Mouse (Mus musculus) hindbrain, embryonic 14.5 days (tissue): ENCODE measurements around the gene Gm2115. TPM values are rescaled to one million over a fixed set of nuclear protein-coding genes. Genes with fewer than 3 reads are reported as not detected.

Experiments used
- ATAC-seq: fragments of 200-750 bp; cut with Nextera tagmentation; 2 replicates; pipeline ENCODE4 v1.8.0; 2017; ENCODE audit warnings: moderate number of reproducible peaks, mild to moderate bottlenecking, moderate TSS enrichment, moderate library complexity; ENCODE audit not compliant: low FRiP score
- DNase-seq: peaks from one replicate; pipeline ENCODE4 v3.0.0-alpha.2; 2015; ENCODE audit warnings: low spot score
- H3K27ac ChIP-seq: fragments of 300-500 bp; sonication (generic); 2 replicates; pipeline ENCODE4 v1.5.1; 2014; ENCODE audit warnings: mild to moderate bottlenecking, moderate library complexity
- H3K27me3 ChIP-seq: fragments of 300-500 bp; sonication (generic); 2 replicates; pipeline ENCODE4 v1.6.1; 2014; ENCODE audit warnings: mild to moderate bottlenecking, low read length, mixed read lengths; ENCODE audit not compliant: control insufficient read depth, insufficient read depth
- H3K36me3 ChIP-seq: fragments of 300-500 bp; sonication (generic); replicated peaks from 2 replicates; pipeline ENCODE4 v1.6.1; 2014; ENCODE audit not compliant: control insufficient read depth, insufficient read depth
- H3K4me1 ChIP-seq: fragments of 300-500 bp; sonication (generic); replicated peaks from 2 replicates; pipeline ENCODE4 v1.6.1; 2014; ENCODE audit warnings: antibody characterized with exemption, low read length, mixed read lengths; ENCODE audit not compliant: control insufficient read depth, insufficient read depth
- H3K4me2 ChIP-seq: fragments of 300-500 bp; sonication (generic); replicated peaks from 2 replicates; pipeline ENCODE4 v1.6.1; 2014; ENCODE audit warnings: mild to moderate bottlenecking, moderate library complexity
- H3K4me3 ChIP-seq: fragments of 300-500 bp; sonication (generic); replicated peaks from 2 replicates; pipeline ENCODE4 v1.5.1; 2014; ENCODE audit warnings: mild to moderate bottlenecking, low read length
- H3K9ac ChIP-seq: fragments of 300-500 bp; sonication (generic); 2 replicates; pipeline ENCODE4 v1.6.1; 2014
- H3K9me3 ChIP-seq: fragments of 300-500 bp; sonication (generic); 2 replicates; pipeline ENCODE4 v1.6.1; 2016; ENCODE audit warnings: low read length; ENCODE audit not compliant: control insufficient read depth
- WGBS: fragments of 180-500 bp; shearing (Covaris S2); extraction: QIAGEN DNeasy Blood & Tissue Kit; methylation state at CpG from one replicate; pipeline ENCODE4 v1.1.7; 2014; 5-methylcytosine and 5-hydroxymethylcytosine counted together
- polyA plus RNA-seq: library from polyadenylated mRNA; unstranded; fragments of >200 nt; fragmentation: Nextera tagmentation; extraction: Ambion mirVana; gene quantifications from 2 replicates; pipeline ENCODE4 v1.2.1, GENCODE M21; 2014

The Gm2115 gene
- polyA plus RNA-seq, 1 experiment from 2014 or later, result 2.5 TPM

- Histone ChIP-seq H3K27me3 (no peaks in the 10 kb centered on the region), H3K4me3 (no peak overlapping the region), H3K4me1 (no peaks in the 10 kb centered on the region), H3K9ac (no peak overlapping the region), H3K4me2 (no peak overlapping the region), H3K9me3 (no peaks in the 10 kb centered on the region), H3K27ac (no peak overlapping the region), H3K36me3 (no peaks in the 10 kb centered on the region)
- ATAC-seq (no peak), DNase-seq (no peak)
- 86% methylated on average over 3 of the region's 3 CpGs for WGBS
Observed at GRCm38 (mm10) chr7:84596002-84596401, 67.2 kb downstream of the Gm2115 start.

DNA sequence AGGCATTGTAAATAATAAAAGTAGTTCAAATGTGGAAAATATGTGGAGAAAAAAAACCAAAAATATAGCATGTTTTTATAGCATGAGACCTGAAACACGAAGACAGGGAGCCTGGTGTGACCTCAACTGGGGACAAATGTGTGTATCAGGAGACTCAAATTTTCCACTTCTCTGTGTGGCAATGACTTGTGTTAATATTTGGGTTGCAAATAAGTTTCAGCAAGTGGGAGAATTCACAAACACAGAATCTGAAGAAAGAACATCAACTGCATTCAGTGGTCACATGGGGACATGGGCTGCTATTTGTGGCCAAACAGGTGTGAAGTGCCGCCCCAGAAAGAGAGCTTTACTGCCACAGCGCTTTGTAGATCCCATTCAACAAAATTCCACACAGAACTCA is 67.9 kb downstream of the Gm2115 start:
- Histone ChIP-seq H3K4me3 (no peak overlapping the region), H3K4me1 (no peaks in the 10 kb centered on the region), H3K4me2 (no peak overlapping the region), H3K36me3 (no peaks in the 10 kb centered on the region), H3K27me3 (no peaks in the 10 kb centered on the region), H3K9me3 (no peaks in the 10 kb centered on the region), H3K27ac (no peak overlapping the region), H3K9ac (no peak overlapping the region)
- ATAC-seq (no peak), DNase-seq (no peak)
- WGBS, result 91% methylated on average over 3 of the region's 3 CpGs

DNA sequence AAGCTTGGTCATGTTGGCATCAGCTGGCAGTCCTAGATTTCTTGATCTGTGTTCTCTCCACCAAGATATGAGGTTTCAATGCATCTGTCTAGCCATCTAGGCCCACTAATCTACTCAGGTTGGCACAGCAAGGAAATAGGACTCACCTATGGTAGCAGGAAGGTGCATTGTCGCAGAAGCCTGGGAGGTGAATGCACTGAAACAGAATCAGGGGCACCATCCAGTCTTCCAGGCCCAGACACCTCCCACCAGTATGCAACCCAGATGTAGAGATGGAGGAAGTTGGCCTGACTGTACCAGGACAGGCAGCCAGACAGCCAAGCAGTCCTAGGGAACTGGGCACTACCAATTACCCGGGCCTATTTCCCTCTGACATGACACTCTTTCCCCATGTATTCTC is 71.9 kb downstream of the Gm2115 start:
- Histone ChIP-seq H3K27ac (no peak overlapping the region), H3K36me3 (no peaks in the 10 kb centered on the region), H3K9me3 (no peaks in the 10 kb centered on the region), H3K4me2 (no peak overlapping the region), H3K4me3 (no peak overlapping the region), H3K9ac (no peak overlapping the region), H3K27me3 (no peaks in the 10 kb centered on the region), H3K4me1 (peaks cover 9% of the 10 kb centered on the region; the same call in 1 of the 2 replicates)
- 96% methylated on average over 2 of the region's 2 CpGs for WGBS
- DNase-seq (no peak), ATAC-seq (no peak)

DNA sequence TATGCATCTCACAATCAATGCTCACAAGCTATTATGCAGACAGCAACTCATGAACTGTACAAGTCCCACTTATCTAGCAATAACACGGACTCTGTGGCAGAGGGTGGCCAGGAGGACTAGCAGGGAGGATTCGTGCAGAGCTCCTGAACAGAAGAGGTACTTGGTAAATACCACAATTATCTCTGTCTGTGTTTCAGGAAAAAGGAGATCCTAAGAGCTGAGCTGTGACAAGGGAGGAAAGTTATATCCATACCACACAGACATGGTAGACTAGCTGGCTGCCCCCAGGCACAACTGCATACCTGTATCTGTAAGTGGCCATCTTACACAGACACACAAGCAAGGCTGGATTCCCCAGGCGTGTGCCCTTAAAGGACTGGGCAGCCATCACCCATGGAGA is 72.6 kb downstream of the Gm2115 start:
- Histone ChIP-seq H3K9ac (no peak overlapping the region), H3K4me1 (peaks cover 12% of the 10 kb centered on the region; the same call in 1 of the 2 replicates), H3K36me3 (no peaks in the 10 kb centered on the region), H3K27me3 (no peaks in the 10 kb centered on the region), H3K9me3 (no peaks in the 10 kb centered on the region), H3K27ac (no peak overlapping the region), H3K4me2 (no peak overlapping the region), H3K4me3 (no peak overlapping the region)
- WGBS, result 82% methylated on average over 3 of the region's 3 CpGs
- ATAC-seq (no peak), DNase-seq (no peak)

- no peak overlapping the region for H3K4me3 ChIP-seq
Observed at GRCm38 (mm10) chr7:84604501-84604900, 75.7 kb downstream of the Gm2115 start.

GRCm38 (mm10) chr7:84605033-84605687 is 76.4 kb downstream of the Gm2115 start:
- 11% methylated on average over 19 of the region's 19 CpGs for WGBS
- H3K36me3 ChIP-seq, result no peaks in the 10 kb centered on the region
- H3K9me3 ChIP-seq, result no peaks in the 10 kb centered on the region
- peak overlapping the region; percentile 76 for H3K9ac ChIP-seq
- H3K4me3 ChIP-seq, result peak overlapping the region; percentile 58
- DNase-seq, result no peak
- no peaks in the 10 kb centered on the region for H3K27me3 ChIP-seq
- 0 out of 2 replicates have a peak overlapping the region, but pooled peaks have one; percentile 32 for H3K27ac ChIP-seq
- H3K4me2 ChIP-seq, result peak overlapping the region; percentile 97
- ATAC-seq, result peak; percentile 57; the same call in 1 of the 2 replicates
- H3K4me1 ChIP-seq, result peaks cover 12% of the 10 kb centered on the region; the same call in 1 of the 2 replicates

More at GRCm38 (mm10) chr7:84604501-84604900, 75.7 kb downstream of the Gm2115 start:
- no peaks in the 10 kb centered on the region for H3K36me3 ChIP-seq
- H3K27ac ChIP-seq, result no peak overlapping the region
- WGBS, result 78% methylated on average over 3 of the region's 3 CpGs
- peak overlapping the region; percentile 97 for H3K4me2 ChIP-seq
- DNase-seq, result no peak
- H3K4me1 ChIP-seq, result peaks cover 12% of the 10 kb centered on the region; the same call in 1 of the 2 replicates
- ATAC-seq, result no peak
- H3K9me3 ChIP-seq, result no peaks in the 10 kb centered on the region
- no peak overlapping the region for H3K9ac ChIP-seq
- no peaks in the 10 kb centered on the region for H3K27me3 ChIP-seq

GRCm38 (mm10) chr7:84605704-84606292 is 77.0 kb downstream of the Gm2115 start:
- no peaks in the 10 kb centered on the region for H3K9me3 ChIP-seq
- peaks cover 12% of the 10 kb centered on the region; the same call in 1 of the 2 replicates for H3K4me1 ChIP-seq
- H3K4me3 ChIP-seq, result peak overlapping the region; percentile 58
- DNase-seq, result peak; percentile 34
- no peaks in the 10 kb centered on the region for H3K27me3 ChIP-seq
- peak overlapping the region; percentile 76 for H3K9ac ChIP-seq
- peak overlapping the region; percentile 46; the same call in 1 of the 2 replicates for H3K27ac ChIP-seq
- H3K36me3 ChIP-seq, result no peaks in the 10 kb centered on the region
- 1% methylated on average over 35 of the region's 36 CpGs for WGBS
- peak; percentile 85 for ATAC-seq
- H3K4me2 ChIP-seq, result peak overlapping the region; percentile 97

DNA sequence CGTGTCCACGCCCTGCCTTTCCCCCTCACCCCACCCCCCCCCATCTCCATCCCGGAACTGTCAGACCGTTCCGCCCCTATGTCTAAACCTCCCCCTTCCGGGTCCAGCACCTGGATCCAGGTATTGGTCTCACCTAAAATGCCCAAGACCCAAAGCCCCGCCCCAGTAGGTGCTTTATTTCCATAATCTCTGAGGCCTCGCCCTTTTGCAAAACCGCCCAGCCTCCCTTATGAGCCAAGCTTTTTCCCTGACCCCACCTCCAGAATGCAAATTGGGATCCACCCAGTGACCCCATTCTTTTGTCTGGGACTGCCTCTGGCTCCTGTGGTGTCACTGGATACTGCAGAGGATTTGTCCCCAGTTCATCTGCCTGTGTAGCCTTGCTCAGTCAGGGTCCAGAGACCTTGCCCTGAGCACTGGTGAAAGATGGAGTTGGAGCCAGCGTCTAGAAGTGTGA is 77.6 kb downstream of the Gm2115 start, which contains the start of gene Fah:
Fah (minus strand) TSS at position 430 of the 457 bp plus-strand sequence.
- Histone ChIP-seq H3K27me3 (no peaks in the 10 kb centered on the region), H3K36me3 (no peaks in the 10 kb centered on the region), H3K9ac (peak within 1 kb of the TSS; percentile 76), H3K4me2 (peak within 1 kb of the TSS; percentile 97), H3K27ac (peak within 1 kb of the TSS; percentile 46; the same call in 1 of the 2 replicates), H3K4me3 (peak within 1 kb of the TSS; percentile 58), H3K4me1 (peaks cover 12% of the 10 kb centered on the region; the same call in 1 of the 2 replicates), H3K9me3 (no peaks in the 10 kb centered on the region)
- ATAC-seq, result peak; percentile 62; the same call in 1 of the 2 replicates
- no peak for DNase-seq
- WGBS, result under 1% methylated on average over 10 of the region's 10 CpGs

DNA sequence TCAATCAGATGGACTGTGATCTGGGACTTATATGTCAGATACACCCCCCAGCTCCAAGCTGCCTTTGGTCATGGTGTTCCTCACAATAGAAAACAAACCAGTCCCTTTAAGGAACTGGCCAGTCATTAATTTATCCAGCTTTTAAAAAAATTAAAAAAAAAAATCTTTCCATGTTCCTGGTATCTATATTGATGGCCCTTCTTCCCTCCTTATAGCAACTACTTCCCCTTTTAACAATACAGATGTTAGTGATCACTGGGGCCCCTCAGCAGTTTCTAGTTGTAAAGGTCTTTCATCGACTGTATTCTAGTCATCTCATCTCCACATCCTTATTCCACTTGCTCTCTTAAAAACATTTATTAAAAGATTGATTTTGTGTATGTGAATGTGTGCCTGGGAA is 82.9 kb downstream of the Gm2115 start:
- H3K27ac ChIP-seq, result no peak overlapping the region
- no peak for ATAC-seq
- H3K9ac ChIP-seq, result no peak overlapping the region
- H3K4me1 ChIP-seq, result no peaks in the 10 kb centered on the region
- 98% methylated on average over 1 of the region's 1 CpGs for WGBS
- H3K4me3 ChIP-seq, result no peak overlapping the region
- H3K9me3 ChIP-seq, result no peaks in the 10 kb centered on the region
- H3K36me3 ChIP-seq, result peaks cover 8% of the 10 kb centered on the region; the same call in 1 of the 2 replicates
- no peak overlapping the region for H3K4me2 ChIP-seq
- DNase-seq, result no peak
- no peaks in the 10 kb centered on the region for H3K27me3 ChIP-seq
